Mouse (Mus musculus): ENCODE data around the gene Plxnd1.

DNA sequence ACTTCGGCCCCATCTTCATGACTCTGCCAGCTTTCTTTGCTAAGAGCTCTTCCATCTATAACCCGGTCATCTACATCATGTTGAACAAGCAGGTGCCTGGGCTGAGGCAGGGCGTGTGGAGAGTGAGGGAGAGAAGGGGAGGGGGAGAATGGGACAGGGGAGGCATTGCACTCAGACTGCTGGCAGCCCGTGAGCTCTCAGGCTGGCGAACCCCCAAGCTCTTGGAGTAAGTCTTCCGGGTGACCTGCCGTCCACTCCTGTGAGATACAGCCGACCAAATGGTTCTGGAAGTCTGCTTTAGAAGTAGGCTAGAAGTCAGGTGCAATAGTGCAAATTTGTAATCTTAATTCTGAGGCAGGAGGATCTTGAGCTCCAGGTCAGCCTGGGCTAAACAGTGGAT is 59.3 kb downstream of the Plxnd1 start:
- TF ChIP-seq CTCF (IDR thresholded peaks at IDR 0.05; ENCODE audit: extremely low read depth, insufficient read length, insufficient replicate concordance, low read depth, low read length) = no peak
- no peak for TF ChIP-seq POLR2A (IDR thresholded peaks at IDR 0.05; ENCODE audit: low read depth, low read length)

Data from small intestine, adult 2 months (tissue).